Mouse (Mus musculus) CD8-positive naive resting alpha-beta T cell, adult 2 months (primary cell): ENCODE data around the gene Fga.

ENCODE experiments used
- DNase-seq, 2 experiments: peaks; one replicate each; pipeline ENCODE4 v3.0.0; 2022; ENCODE audit warnings: low read depth in 2 of 2, low spot score in 2 of 2

Fga gene

DNA sequence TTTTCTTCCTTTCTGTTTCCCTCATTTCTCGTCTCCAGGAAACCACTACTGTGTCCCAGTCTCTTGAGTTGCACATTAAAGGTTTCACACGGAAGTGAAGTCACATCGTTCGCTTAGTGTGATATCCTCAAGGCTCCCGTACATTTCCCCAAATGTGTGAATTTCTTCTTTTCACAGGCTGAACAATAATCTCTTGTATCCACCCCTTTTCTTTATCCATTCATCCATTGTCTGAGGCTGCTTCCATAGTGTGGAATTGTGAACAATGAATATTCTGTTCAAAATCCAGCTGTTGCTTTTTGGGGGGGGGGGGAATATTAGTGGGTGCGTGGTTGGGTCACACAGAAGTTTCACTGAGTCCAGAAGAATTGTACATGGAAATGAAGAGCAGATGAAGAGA lies 840 bp upstream of the Fga start:
- DNase-seq: no peak

DNA sequence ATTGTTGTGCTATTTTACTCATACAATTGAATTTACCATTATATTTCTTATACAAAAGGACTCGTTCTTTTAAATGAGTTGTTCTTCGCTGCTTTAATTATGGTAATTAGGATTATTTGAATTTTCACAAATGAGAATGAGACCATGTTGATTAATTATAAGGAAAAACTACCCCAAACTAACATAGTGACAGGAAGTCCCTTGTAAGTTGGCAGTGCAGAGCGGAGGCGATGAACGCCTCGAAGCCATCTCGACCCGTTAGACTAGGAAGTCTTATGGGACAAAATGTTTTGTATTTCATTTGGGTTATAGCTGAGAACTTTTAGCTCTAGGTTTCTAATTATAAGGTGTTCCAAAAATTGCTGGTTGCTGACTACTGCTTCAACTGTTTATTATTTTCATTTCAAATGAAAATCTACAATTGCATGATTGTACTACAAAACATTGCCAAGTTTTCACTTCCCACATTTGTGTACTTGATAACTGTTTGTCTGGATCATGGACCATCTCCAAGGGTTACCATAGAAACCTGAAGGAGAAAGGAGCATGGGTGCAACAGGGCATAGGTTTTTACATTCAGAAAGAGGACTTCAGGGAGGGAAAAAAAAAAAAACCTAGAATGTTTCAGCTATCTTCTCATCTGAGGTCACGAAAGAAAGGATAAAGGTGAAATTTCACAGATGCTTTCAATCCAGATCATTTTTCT lies 1.8 kb downstream of the Fga start:
- no peak for DNase-seq

GRCm38 (mm10) chr3:83030331-83030730 lies 4.5 kb downstream of the Fga start:
- DNase-seq: no peak

DNA sequence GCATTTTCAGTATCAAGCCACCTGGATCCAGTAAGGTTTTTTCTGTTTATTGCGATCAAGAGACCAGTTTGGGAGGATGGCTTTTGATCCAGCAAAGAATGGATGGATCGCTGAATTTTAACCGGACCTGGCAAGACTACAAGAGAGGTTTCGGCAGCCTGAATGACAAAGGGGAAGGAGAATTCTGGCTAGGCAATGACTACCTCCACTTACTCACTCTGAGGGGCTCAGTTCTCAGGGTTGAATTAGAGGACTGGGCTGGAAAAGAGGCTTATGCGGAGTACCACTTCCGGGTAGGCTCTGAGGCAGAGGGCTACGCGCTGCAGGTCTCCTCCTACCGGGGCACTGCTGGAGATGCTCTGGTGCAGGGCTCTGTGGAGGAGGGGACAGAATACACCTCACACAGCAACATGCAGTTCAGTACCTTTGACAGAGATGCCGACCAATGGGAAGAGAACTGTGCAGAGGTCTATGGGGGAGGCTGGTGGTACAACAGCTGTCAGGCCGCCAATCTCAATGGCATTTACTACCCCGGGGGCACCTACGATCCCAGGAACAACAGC lies 7.0 kb downstream of the Fga start:
- no peak for DNase-seq

GRCm38 (mm10) chr3:83033801-83034200 lies 7.9 kb downstream of the Fga start:
- no peak for DNase-seq

DNA sequence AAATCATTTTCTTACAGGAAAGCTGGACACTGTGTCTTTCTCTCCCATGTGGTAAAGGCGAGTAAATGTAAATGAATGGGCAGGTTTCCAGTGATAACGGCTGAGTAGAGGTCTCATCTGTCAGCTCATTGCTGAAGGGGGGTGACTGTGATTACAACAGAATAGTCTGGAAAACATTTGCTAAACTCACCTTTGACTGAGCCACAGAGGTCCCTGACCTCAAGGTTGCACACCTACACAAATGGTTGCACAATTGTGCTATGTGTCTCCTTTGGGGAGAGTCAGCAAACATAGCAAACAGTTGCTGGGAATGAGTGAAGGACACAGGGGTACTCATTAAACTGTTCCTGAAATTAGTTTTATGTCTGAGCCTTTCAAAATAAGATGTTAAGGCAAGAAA lies 13.0 kb downstream of the Fga start:
- DNase-seq: no peak

GRCm38 (mm10) chr3:83039666-83040065 lies 13.8 kb downstream of the Fga start:
- no peak for DNase-seq

- no peak for DNase-seq
Observed at GRCm38 (mm10) chr3:83042451-83042850, 16.6 kb downstream of the Fga start.

DNA sequence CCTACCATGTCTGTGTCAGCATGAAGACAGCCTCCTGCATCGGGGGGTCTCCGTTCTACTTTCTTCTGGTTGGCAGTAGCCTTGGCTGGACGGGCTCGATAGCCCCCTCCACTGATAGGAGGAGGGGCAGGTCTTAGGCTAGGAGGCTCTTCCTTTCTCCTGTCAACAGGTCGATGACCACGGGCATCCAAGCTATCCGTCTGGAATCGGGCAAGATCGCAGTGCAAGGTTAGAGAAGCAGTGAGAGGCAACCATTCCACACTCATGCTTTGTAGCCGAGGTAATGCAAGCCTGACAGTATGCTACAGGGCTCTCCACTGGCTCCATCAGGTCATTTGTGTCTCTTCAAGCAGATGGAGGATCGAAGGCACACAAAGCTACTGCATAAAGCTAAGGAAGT lies 20.8 kb downstream of the Fga start:
- no peak for DNase-seq

DNA sequence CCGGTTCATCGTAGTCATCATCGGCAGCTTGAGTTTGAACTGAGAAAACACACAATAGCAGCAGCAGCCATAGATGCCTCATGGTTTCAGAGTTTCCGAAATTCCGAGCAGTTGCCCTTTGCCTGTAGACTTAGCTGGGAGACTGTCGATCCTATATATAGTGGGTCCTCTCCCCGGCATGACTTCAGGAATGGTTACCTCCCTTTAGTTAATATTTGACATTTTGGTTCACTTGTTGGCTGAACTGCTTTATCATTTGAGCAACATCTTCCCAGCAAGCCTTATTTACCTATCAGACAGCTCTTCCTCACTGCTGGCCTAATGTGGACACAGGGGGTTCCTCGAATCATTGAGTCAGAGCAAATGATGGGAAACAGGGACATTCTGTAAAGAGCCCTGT lies 23.8 kb downstream of the Fga start, which contains the start of gene Fgb:
Gene Fgb, minus strand, starts transcription at position 184 of the 400 bp plus-strand sequence.
- no peak for DNase-seq

- DNase-seq: no peak
Observed at GRCm38 (mm10) chr3:83050661-83051060, 24.8 kb downstream of the Fga start.

- no peak for DNase-seq
Observed at GRCm38 (mm10) chr3:83052102-83052501, 26.2 kb downstream of the Fga start.

- DNase-seq: no peak
Observed at GRCm38 (mm10) chr3:83053126-83053525, 27.2 kb downstream of the Fga start.

DNA sequence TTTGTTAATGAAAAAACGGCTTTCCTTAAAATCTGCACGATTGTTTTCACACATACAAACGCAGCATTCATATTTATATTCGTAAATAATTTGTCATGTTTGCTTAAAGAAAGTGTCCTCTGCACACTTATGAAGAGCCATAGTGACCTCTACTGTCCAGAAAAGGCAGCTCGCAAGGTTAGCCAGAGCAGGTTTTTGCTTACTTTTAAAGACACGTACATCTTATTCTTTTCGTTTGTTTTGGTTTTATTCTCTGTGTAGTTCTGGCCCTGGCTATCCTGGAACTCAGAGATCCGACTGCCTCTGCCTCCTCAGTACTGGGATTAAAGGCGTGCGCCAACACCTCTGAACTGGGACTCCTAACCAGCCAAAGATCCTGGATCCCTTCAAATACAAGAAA lies 27.9 kb downstream of the Fga start:
- DNase-seq: peak in 1 of 2 experiments; percentile 11

- no peak for DNase-seq
Observed at GRCm38 (mm10) chr3:83054759-83055158, 28.9 kb downstream of the Fga start.

DNA sequence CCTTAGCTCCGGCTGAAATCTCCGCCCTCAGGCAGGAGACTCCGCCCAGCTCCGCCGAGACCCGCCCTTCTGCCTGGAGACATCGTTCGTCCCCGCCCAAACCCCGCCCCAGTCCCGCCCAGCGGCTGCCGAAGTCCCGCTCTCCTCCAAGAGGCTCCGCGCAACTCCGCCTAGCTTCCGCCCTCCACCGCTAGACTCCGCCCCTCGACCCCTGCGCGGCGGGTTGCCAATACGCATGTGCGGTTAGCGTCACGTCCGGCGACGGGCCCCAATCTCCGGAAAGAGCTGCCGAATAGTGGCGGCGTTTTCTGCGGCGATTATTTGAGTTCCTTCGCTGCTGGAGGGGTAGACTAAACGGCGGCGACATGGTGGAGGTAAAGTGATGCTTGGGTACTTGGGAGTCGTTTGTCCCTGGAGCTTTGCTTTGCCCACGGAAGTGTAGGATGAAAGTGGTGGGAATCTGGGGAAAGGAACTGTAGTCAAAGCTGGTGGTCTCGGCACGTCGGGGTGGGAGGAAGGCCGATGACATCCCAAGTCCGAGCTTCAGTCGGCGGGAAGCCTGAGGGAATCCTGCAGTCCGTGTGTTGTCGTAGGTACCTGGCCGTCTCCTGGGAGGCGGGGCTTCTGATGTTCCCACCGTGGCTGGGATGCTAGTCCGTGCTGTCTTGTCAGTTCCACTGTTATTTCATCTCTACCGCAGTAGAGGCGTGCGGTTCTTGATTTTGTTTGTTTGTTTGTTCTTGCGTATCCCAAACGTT lies 29.6 kb downstream of the Fga start, which contains the start of gene Plrg1:
Gene Plrg1, plus strand, starts transcription at position 242 of the 758 bp plus-strand sequence.
- peak; percentile 99 for DNase-seq

GRCm38 (mm10) chr3:83057046-83057445 lies 31.2 kb downstream of the Fga start:
- no peak for DNase-seq

DNA sequence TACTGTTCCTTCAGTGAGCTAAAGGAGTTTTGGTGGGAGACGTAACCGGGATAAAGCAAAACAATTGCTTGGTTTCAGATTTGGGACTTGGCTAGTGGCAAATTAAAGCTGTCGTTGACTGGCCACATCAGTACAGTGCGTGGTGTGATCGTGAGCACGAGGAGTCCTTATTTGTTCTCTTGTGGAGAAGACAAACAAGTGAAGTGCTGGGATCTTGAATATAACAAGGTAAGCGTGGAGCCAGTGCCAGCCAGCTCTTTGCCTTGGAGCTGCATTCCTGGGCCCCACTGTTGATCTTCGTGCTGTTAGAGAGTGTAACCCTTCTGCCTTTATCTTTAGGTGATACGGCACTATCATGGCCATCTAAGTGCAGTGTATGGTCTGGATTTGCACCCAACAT lies 42.0 kb downstream of the Fga start:
- DNase-seq: no peak

DNA sequence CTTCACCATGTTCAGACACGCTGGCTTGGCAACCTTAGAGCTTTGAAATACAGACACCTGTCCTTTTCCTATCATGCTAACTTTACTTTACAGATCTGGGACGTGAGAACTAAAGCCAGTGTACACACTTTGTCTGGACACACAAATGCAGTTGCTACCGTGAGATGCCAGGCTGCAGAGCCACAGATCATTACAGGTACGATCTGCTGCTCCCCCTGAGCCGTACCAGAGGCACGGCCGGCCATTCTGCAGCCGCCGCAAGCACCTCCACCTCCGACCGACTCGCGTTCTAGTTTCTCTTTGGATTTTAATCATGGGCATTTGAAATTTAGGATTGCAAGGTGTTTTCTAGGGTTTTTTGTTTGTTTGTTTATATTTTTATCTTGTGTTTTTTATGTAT lies 43.0 kb downstream of the Fga start:
- DNase-seq: no peak

GRCm38 (mm10) chr3:83070231-83070630 lies 44.4 kb downstream of the Fga start:
- DNase-seq: no peak

DNA sequence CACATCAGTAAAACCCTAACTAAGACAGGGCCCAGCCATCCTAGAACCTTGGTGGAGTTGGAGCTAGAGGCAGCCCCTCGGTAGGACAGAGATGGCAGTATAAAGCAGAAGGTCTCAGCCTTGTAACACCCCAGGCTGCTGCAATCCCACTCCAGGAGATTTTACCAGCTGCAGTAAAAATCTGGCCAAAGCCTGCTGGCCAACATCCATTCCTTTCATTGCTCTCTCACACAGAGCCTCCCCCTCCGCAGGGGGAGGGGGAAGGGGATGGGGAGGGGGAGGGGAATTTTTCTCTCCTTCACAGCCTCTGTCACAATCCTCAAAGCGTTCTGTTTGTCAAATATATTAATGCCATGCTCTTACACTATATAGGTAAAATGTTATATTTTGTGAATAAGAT lies 50.7 kb downstream of the Fga start:
- no peak for DNase-seq

DNA sequence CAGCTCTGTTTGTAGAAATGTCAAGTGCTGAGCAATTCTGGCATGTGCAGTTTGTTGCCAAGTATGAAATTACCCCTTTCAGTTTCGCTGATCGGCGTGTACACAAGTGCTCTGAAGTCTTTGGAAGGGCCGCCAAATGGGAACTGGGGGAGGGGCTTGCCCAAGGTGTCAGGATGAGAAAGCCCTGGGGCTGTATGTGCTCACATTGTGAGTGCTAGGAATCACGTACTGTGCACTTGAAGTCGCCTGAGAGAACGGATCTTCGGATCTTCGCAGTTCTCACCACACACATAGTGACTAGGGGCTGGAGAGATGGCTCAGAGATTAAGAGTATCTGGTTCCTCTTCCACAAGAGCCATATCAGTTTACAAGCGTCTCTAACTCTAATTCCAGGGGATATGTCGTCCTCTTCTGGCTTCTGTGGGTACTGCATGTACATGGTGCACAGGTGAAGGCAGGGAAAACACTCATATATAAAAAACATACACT lies 54.7 kb downstream of the Fga start:
- DNase-seq: peak; percentile 16 to 55
